Comparison of ENCODE assay signal across 18 mouse cellular contexts in the genomic region with DNA sequence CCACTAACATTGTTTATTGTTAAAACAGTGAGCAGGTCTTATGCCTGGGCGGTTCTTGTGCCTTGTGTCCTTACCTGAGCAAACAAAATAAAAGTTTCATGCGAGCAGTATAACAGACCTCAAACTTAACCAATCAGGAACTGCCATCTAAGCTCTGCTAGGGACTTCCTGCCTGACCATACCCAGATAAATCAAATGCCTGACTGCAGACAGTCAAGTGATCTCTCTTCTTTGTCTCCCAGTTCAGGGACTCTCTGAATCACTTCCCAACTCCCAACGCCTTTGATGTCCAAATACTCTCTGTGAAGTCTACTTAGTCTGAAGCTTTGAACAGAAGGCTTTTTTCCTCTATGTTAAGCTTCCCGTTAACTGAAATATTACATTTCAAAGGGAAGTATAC. TPM values are rescaled to one million over a fixed set of nuclear protein-coding genes. Genes with fewer than 3 reads are reported as not detected.
DNase-seq lines count a peak whose midpoint lies in the region.
"Had no signal": no experiment of that assay in that cellular context is flagged by ENCODE, and none has a peak within 500 bp of the region (broad histone marks: within the 10 kb centered on the region; RNA-seq: fewer than 3 reads in every experiment).

No protein-coding gene starts in this region.

- 70% methylated on average over 4 of the region's 4 CpGs for WGBS in midbrain, embryonic 10.5 days

- H3K27me3 ChIP-seq in midbrain, embryonic 10.5 days (ENCODE audit: low read depth, poor library complexity, severe bottlenecking) = no peaks in the 10 kb centered on the region
- H3K27me3 ChIP-seq: embryonic facial prominence, embryonic 13.5 days; forebrain, embryonic 13.5 days; heart, embryonic 12.5 days had no signal

- H3K36me3 ChIP-seq in midbrain, embryonic 10.5 days = no peaks in the 10 kb centered on the region
- H3K36me3 ChIP-seq: embryonic facial prominence, embryonic 13.5 days; heart, embryonic 12.5 days; hindbrain, embryonic 10.5 days had no signal

- no peak overlapping the region for H3K4me3 ChIP-seq in midbrain, embryonic 10.5 days
- H3K4me3 ChIP-seq: embryonic facial prominence, embryonic 13.5 days; forebrain, embryonic 13.5 days; heart, embryonic 12.5 days; hindbrain, embryonic 10.5 days had no signal

- peak; percentile 67 for DNase-seq in adrenal gland, adult 2 months
- no peak for DNase-seq in adrenal gland, postnatal 25 days
- DNase-seq in adrenal gland, adult 8-10 months = peak; percentile 42
- DNase-seq in induced T-regulatory cell, adult 2 months (ENCODE audit: low read depth) = peak; percentile 16
- no peak for DNase-seq in midbrain, embryonic 10.5 days (ENCODE audit: low spot score)
- DNase-seq in liver = no peak
- DNase-seq in heart, adult 11 months = no peak
- DNase-seq: cerebellum, adult 11-12 months; cerebellum, adult 9-10 months; cerebellum, postnatal 25 days; forebrain, postnatal 0 days; gastrocnemius, postnatal 14 days had no signal

- H3K27ac ChIP-seq in midbrain, embryonic 10.5 days (replicated peaks) = no peak overlapping the region
- H3K27ac ChIP-seq: embryonic facial prominence, embryonic 13.5 days; forebrain, embryonic 13.5 days; hindbrain, embryonic 10.5 days; hindbrain, embryonic 14.5 days had no signal

- no peaks in the 10 kb centered on the region for H3K4me1 ChIP-seq in midbrain, embryonic 10.5 days
- H3K4me1 ChIP-seq: embryonic facial prominence, embryonic 13.5 days; forebrain, embryonic 13.5 days; heart, embryonic 12.5 days; hindbrain, embryonic 10.5 days had no signal

- H3K9me3 ChIP-seq in midbrain, embryonic 10.5 days (replicated peaks) = no peaks in the 10 kb centered on the region
- H3K9me3 ChIP-seq: embryonic facial prominence, embryonic 13.5 days; forebrain, embryonic 13.5 days; heart, embryonic 12.5 days; hindbrain, embryonic 10.5 days had no signal

RNA-seq across cellular contexts. Expression of gene Rmdn2, which starts 28.2 kb away (rescaled TPM):
- 100 to 1,000 TPM; 281 to 503 TPM for total RNA-seq in adrenal gland, adult 2 months (2021)
- polyA plus RNA-seq in adrenal gland, adult 2 months (2012; rRNA removed) = 9.5 and 12.6 TPM in 2 replicates
- 306 and 392 TPM in 2 replicates for total RNA-seq in adrenal gland, postnatal 25 days (2021)
- 100 to 1,000 TPM; 347 to 537 (median 455) TPM for total RNA-seq in adrenal gland, adult 8-10 months (2022)
- 3.8 and 5.0 TPM in 2 replicates for polyA plus RNA-seq in midbrain, embryonic 10.5 days (2016; fragmentation: Nextera tagmentation; extraction: Ambion mirVana)
- total RNA-seq: MEL had no signal

Comparison
In these comparisons a context has a peak if more than half of its experiments do, and no peak if none do; other contexts are left out.
1. DNase-seq: peak in adrenal gland, adult 2 months (single experiment), adrenal gland, adult 8-10 months (single experiment) and induced T-regulatory cell, adult 2 months (single experiment); none in adrenal gland, postnatal 25 days (single experiment), midbrain, embryonic 10.5 days (single experiment), liver (single experiment) and heart, adult 11 months (single experiment).